Mouse (Mus musculus) hematopoietic stem cell, adult 5-6 weeks (primary cell): Measurements from ENCODE around the gene Gm10563. TPM values are rescaled to one million over a fixed set of nuclear protein-coding genes. Genes with fewer than 3 reads are reported as not detected.

ENCODE experiments used
- ATAC-seq, 2 experiments: fragments of 125-278 bp in 1 of 2; replicated peaks in 1 of 2; 2 replicates each; pipeline ENCODE4 v1.8.0; 2016 to 2017; ENCODE audit warnings: inconsistent platforms in 2 of 2, mild to moderate bottlenecking in 2 of 2, moderate number of reproducible peaks in 2 of 2, low read depth in 1 of 2, moderate TSS enrichment in 1 of 2; ENCODE audit not compliant: low FRiP score in 2 of 2, poor library complexity in 2 of 2, severe bottlenecking in 2 of 2, insufficient read depth in 1 of 2, low TSS enrichment in 1 of 2
- total RNA-seq: library from RNA; stranded (forward); fragments of 172-1452, 232-1000 nt; gene quantifications from 2 replicates; pipeline ENCODE4 v1.2.3, GENCODE M21; 2017

Gene Gm10563
- total RNA-seq, 1 experiment from 2014 or later, result not detected

- peak in 1 of 2 experiments; percentile 27; a peak in 2 of 4 replicates for ATAC-seq
Measured at GRCm38 (mm10) chr4:155654456-155655298, 9.5 kb upstream of the Gm10563 start.

GRCm38 (mm10) chr4:155654183-155654455 lies 8.9 kb upstream of the Gm10563 start:
- no peak for ATAC-seq

- no peak for ATAC-seq
Measured at GRCm38 (mm10) chr4:155653451-155654182, 8.4 kb upstream of the Gm10563 start.

GRCm38 (mm10) chr4:155653086-155653450 lies 7.9 kb upstream of the Gm10563 start, which contains the start of gene Mmp23:
TSS of gene Mmp23 (minus strand) at chr4:155653384.
- ATAC-seq, result peak in 1 of 2 experiments; percentile 27; a peak in 2 of 4 replicates

- no peak for ATAC-seq
Measured at GRCm38 (mm10) chr4:155652283-155653085, 7.3 kb upstream of the Gm10563 start.

GRCm38 (mm10) chr4:155651553-155652269 lies 6.5 kb upstream of the Gm10563 start:
- ATAC-seq, result no peak

- ATAC-seq, result no peak
Measured at GRCm38 (mm10) chr4:155649355-155649754, 4.1 kb upstream of the Gm10563 start.

- ATAC-seq, result no peak
Measured at GRCm38 (mm10) chr4:155645721-155646120, 513 bp upstream of the Gm10563 start.

GRCm38 (mm10) chr4:155643531-155643930 lies 1.7 kb downstream of the Gm10563 start:
- ATAC-seq, result no peak

GRCm38 (mm10) chr4:155635766-155636499 lies 9.3 kb downstream of the Gm10563 start:
- no peak for ATAC-seq

- peak in 1 of 2 experiments; percentile 62; a peak in 1 of 4 replicates for ATAC-seq
Measured at GRCm38 (mm10) chr4:155630267-155630666, 14.9 kb downstream of the Gm10563 start.

GRCm38 (mm10) chr4:155624338-155625291 lies 20.6 kb downstream of the Gm10563 start, which contains the start of gene Cdk11b:
TSS of gene Cdk11b (plus strand) at chr4:155624854.
- peak; percentile 98 for ATAC-seq

- ATAC-seq, result no peak
Measured at GRCm38 (mm10) chr4:155618321-155618720, 26.9 kb downstream of the Gm10563 start.

GRCm38 (mm10) chr4:155613264-155613663 lies 31.9 kb downstream of the Gm10563 start:
- no peak for ATAC-seq

- no peak for ATAC-seq
Measured at GRCm38 (mm10) chr4:155611860-155612259, 33.3 kb downstream of the Gm10563 start.

- ATAC-seq, result no peak
Measured at GRCm38 (mm10) chr4:155606825-155607224, 38.4 kb downstream of the Gm10563 start.
